Mouse (Mus musculus) bone marrow, adult 2 months (tissue): ENCODE results near the gene Polm.

Experiments used
- CTCF ChIP-seq: fragments of 200-500 bp; IDR thresholded peaks from 2 replicates; pipeline ENCODE4 v1.5.1; 2011; ENCODE audit warnings: low read length, control low read depth; ENCODE audit not compliant: control insufficient read depth, insufficient read depth
- POLR2A ChIP-seq: fragments of 200-500 bp; IDR thresholded peaks from 2 replicates; pipeline ENCODE4 v1.6.1; 2011; ENCODE audit warnings: low read depth, mild to moderate bottlenecking, control low read depth, low read length, borderline replicate concordance; ENCODE audit not compliant: control insufficient read depth

- no peak for TF ChIP-seq CTCF
- TF ChIP-seq POLR2A: no peak
Observed at GRCm38 (mm10) chr11:5841751-5842150, 3.9 kb upstream of the Polm start.
